Mouse (Mus musculus): ENCODE data around the gene Rftn1. TPM values are rescaled to one million over a fixed set of nuclear protein-coding genes. Genes with fewer than 3 reads are reported as not detected.

The Rftn1 gene
- total and polyA plus RNA-seq, 2 experiments from 2014 or later: 36.5 to 54.8 TPM

DNA sequence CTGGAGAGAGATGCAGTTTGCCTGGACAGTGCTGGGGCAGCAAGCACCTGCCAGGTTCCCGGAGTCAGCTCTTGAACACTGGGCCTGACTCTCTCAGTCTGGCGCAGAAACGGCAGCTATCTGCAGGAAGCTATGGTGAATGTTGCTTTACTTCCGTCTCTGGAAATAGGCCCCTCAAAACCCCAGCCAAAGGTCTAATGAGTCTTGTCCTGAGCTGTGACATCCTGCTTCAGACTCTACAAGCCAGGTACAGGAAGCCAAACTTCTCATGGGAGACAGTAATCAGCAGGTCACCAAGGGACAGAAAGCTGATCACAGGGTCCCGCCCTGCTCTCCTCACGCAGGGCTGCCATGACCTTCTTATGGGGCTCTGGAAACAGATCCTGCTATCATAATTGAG is 203.4 kb downstream of the Rftn1 start:
- no peak overlapping the region for H3K27ac ChIP-seq (ENCODE audit: low read depth)
- H3K9me3 ChIP-seq (replicated peaks; ENCODE audit: control insufficient read depth, low read length): no peaks in the 10 kb centered on the region
- ATAC-seq (ENCODE audit: insufficient read depth, low read depth): no peak
- no peak overlapping the region for H3K4me3 ChIP-seq (ENCODE audit: low read depth, low read length)
- TF ChIP-seq CTCF (IDR thresholded peaks at IDR 0.05; ENCODE audit: low read depth): no peak
- TF ChIP-seq EP300 (IDR thresholded peaks at IDR 0.05; ENCODE audit: low read depth): no peak
- WGBS: 60% methylated on average over 6 of the region's 6 CpGs
- H3K36me3 ChIP-seq (replicated peaks; ENCODE audit: control insufficient read depth, insufficient read depth, low read length): no peaks in the 10 kb centered on the region
- H3K4me2 ChIP-seq (ENCODE audit: low read depth, low read length): no peak overlapping the region
- H3K9ac ChIP-seq (replicated peaks; ENCODE audit: low read depth, low read length): no peak overlapping the region
- no peaks in the 10 kb centered on the region for H3K27me3 ChIP-seq (ENCODE audit: control insufficient read depth, insufficient read depth, low read length)
- H3K4me1 ChIP-seq (ENCODE audit: control insufficient read depth, insufficient read depth): peaks cover 30% of the 10 kb centered on the region; the same call in 1 of the 2 replicates
- no peak for DNase-seq (ENCODE audit: low spot score)

DNA sequence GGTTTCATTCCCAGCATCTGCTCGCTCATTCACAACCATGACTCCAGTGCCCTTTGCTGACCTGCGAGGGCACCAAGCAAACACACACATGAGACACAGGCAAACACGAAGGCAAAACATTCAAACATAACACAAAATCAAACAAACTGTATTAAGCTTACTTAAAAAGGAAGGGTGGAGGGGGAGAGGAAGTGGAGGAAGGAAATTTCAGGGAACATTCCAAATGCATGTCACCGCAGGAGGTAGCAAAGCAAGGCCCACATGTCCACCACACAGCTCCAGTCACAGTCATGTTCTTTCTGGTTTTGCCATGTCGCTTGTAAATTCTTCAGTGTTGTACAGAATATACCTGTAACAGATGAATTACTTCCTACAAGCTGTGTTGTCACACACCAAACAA is 207.0 kb downstream of the Rftn1 start:
- WGBS: 58% methylated on average over 5 of the region's 5 CpGs
- Histone ChIP-seq H3K36me3 (replicated peaks; ENCODE audit: control insufficient read depth, insufficient read depth, low read length) (no peaks in the 10 kb centered on the region), H3K9ac (replicated peaks; ENCODE audit: low read depth, low read length) (no peak overlapping the region), H3K4me3 (ENCODE audit: low read depth, low read length) (no peak overlapping the region), H3K9me3 (replicated peaks; ENCODE audit: control insufficient read depth, low read length) (no peaks in the 10 kb centered on the region), H3K4me1 (ENCODE audit: control insufficient read depth, insufficient read depth) (peaks cover 33% of the 10 kb centered on the region; the same call in 1 of the 2 replicates), H3K27ac (ENCODE audit: low read depth) (peak overlapping the region; percentile 90), H3K27me3 (ENCODE audit: control insufficient read depth, insufficient read depth, low read length) (no peaks in the 10 kb centered on the region), H3K4me2 (ENCODE audit: low read depth, low read length) (no peak overlapping the region)
- ATAC-seq (ENCODE audit: insufficient read depth, low read depth): no peak
- no peak for DNase-seq (ENCODE audit: low spot score)
- TF ChIP-seq CTCF (IDR thresholded peaks at IDR 0.05; ENCODE audit: low read depth) (no peak), EP300 (IDR thresholded peaks at IDR 0.05; ENCODE audit: low read depth) (no peak)

DNA sequence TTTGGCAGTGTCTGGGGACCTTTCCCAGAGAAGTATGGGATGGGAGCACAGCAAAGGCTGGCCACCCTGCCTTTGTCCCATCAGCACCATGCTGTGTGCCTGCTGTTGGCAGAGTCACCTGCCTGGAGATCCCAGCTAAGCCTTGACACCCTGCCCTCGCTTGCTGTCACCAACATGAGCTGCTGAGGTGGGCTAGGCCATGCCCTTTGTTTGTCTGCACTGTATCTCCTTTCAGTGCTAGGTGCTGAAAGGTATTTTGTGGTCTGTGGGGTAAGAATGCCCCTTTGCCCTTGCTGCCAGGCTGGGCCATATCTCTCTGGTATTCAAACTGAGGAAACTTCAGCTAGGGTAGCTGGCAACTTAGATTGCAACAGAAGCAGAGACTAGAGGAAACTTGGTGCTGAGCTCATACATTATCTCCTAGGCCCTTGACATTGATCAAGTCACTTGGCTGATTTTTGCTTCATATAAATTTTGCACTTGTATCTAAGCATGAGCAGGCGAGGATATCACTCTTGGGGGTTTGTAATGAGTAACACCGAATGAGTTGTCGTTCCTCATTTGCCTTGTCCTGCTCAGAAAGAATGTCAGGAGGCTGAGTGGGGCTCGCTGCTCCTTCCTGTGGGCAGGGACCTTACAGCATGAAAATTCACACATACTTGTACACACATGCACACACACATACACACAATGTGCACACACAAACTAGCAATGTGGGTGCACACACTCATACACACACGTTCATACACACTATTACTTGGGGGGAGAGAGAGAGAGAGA is 207.7 kb downstream of the Rftn1 start:
- WGBS: 35% methylated on average over 6 of the region's 6 CpGs

DNA sequence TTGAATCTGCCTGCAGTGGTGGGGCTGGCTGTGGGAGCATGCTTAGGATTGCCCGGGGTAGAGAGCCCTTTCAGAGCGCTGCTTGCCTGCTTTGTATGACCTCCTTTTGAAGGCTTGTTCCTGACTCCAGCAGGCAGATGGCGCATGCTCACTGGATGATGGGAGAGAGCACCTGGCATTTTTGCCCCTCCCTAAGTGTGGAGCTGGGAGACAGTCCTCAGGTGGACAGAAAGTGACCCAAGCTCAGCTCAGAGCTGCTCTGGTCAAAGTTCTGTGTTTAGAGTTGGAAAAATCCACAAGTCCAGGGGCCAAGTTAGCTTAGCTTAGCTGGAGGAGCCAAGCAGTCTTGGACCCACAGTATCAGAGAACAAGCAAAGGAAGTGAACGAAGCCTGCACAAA is 208.9 kb downstream of the Rftn1 start:
- Histone ChIP-seq H3K4me2 (ENCODE audit: low read depth, low read length) (no peak overlapping the region), H3K4me1 (ENCODE audit: control insufficient read depth, insufficient read depth) (peaks cover 25% of the 10 kb centered on the region; the same call in 1 of the 2 replicates), H3K9me3 (replicated peaks; ENCODE audit: control insufficient read depth, low read length) (no peaks in the 10 kb centered on the region), H3K4me3 (ENCODE audit: low read depth, low read length) (no peak overlapping the region), H3K27ac (ENCODE audit: low read depth) (peak overlapping the region; percentile 90), H3K9ac (replicated peaks; ENCODE audit: low read depth, low read length) (no peak overlapping the region), H3K27me3 (ENCODE audit: control insufficient read depth, insufficient read depth, low read length) (no peaks in the 10 kb centered on the region), H3K36me3 (replicated peaks; ENCODE audit: control insufficient read depth, insufficient read depth, low read length) (no peaks in the 10 kb centered on the region)
- no peak for ATAC-seq (ENCODE audit: insufficient read depth, low read depth)
- DNase-seq (ENCODE audit: low spot score): no peak
- 88% methylated on average over 4 of the region's 4 CpGs for WGBS
- TF ChIP-seq EP300 (IDR thresholded peaks at IDR 0.05; ENCODE audit: low read depth) (no peak), CTCF (IDR thresholded peaks at IDR 0.05; ENCODE audit: low read depth) (peak; percentile 38)

More for the DNA sequence above, 207.7 kb downstream of the Rftn1 start:
- TF ChIP-seq EP300 (IDR thresholded peaks at IDR 0.05; ENCODE audit: low read depth): peak; percentile 100
- no peak for TF ChIP-seq CTCF (IDR thresholded peaks at IDR 0.05; ENCODE audit: low read depth)
- peak overlapping the region; percentile 90 for H3K27ac ChIP-seq (ENCODE audit: low read depth)
- H3K36me3 ChIP-seq (replicated peaks; ENCODE audit: control insufficient read depth, insufficient read depth, low read length): no peaks in the 10 kb centered on the region
- ATAC-seq (ENCODE audit: insufficient read depth, low read depth) (peak; percentile 97), DNase-seq (ENCODE audit: low spot score) (peak; percentile 89)
- H3K9me3 ChIP-seq (replicated peaks; ENCODE audit: control insufficient read depth, low read length): no peaks in the 10 kb centered on the region
- H3K4me2 ChIP-seq (ENCODE audit: low read depth, low read length): no peak overlapping the region
- H3K4me1 ChIP-seq (ENCODE audit: control insufficient read depth, insufficient read depth): peaks cover 33% of the 10 kb centered on the region; the same call in 1 of the 2 replicates
- H3K27me3 ChIP-seq (ENCODE audit: control insufficient read depth, insufficient read depth, low read length): no peaks in the 10 kb centered on the region
- H3K4me3 ChIP-seq (ENCODE audit: low read depth, low read length): no peak overlapping the region
- no peak overlapping the region for H3K9ac ChIP-seq (replicated peaks; ENCODE audit: low read depth, low read length)

GRCm38 (mm10) chr17:49979761-49980285 is 210.7 kb downstream of the Rftn1 start:
- DNase-seq (ENCODE audit: low spot score) (no peak), ATAC-seq (ENCODE audit: insufficient read depth, low read depth) (no peak)
- no peaks in the 10 kb centered on the region for H3K9me3 ChIP-seq (replicated peaks; ENCODE audit: control insufficient read depth, low read length)
- no peaks in the 10 kb centered on the region for H3K36me3 ChIP-seq (replicated peaks; ENCODE audit: control insufficient read depth, insufficient read depth, low read length)
- TF ChIP-seq EP300 (IDR thresholded peaks at IDR 0.05; ENCODE audit: low read depth) (no peak), CTCF (IDR thresholded peaks at IDR 0.05; ENCODE audit: low read depth) (no peak)
- H3K27me3 ChIP-seq (ENCODE audit: control insufficient read depth, insufficient read depth, low read length): no peaks in the 10 kb centered on the region
- WGBS: 88% methylated on average over 4 of the region's 4 CpGs
- no peak overlapping the region for H3K9ac ChIP-seq (replicated peaks; ENCODE audit: low read depth, low read length)
- no peak overlapping the region for H3K27ac ChIP-seq (ENCODE audit: low read depth)
- H3K4me3 ChIP-seq (ENCODE audit: low read depth, low read length): no peak overlapping the region
- peaks cover 25% of the 10 kb centered on the region; the same call in 1 of the 2 replicates for H3K4me1 ChIP-seq (ENCODE audit: control insufficient read depth, insufficient read depth)
- no peak overlapping the region for H3K4me2 ChIP-seq (ENCODE audit: low read depth, low read length)

All from heart, postnatal 0 days (tissue).